Mouse (Mus musculus) urinary bladder, adult 18-20 months (tissue): ENCODE measurements around the gene Foxp1.

Experiments used
- DNase-seq, 2 experiments: peaks; one replicate each; pipeline ENCODE4 v3.0.0; 2022; ENCODE audit warnings: low spot score in 2 of 2, mixed read lengths in 2 of 2

Gene Foxp1

GRCm38 (mm10) chr6:99359036-99359698, 163.4 kb downstream of the Foxp1 start:
- DNase-seq, result no peak

- no peak for DNase-seq
Observed at GRCm38 (mm10) chr6:99357931-99358330, 164.6 kb downstream of the Foxp1 start.

DNA sequence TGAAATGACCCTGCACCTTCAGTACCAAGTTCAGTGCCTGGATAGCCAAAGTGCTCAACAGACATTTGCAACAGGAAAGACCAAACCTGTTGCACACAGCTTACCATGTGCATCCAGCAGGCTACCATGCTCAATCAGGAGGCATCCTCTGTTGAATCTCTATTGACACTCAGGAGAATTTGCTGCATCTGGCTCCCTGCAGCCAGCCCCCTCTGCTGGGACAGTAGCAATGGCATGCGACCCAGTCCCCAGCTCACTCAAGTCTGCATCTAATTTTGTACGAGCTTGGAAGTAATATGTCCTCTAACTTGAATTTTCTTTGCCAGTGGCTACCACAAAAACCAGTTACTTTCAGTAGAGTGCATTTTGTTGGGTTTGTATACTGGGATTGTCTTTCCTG, 168.2 kb downstream of the Foxp1 start:
- DNase-seq, result no peak

DNA sequence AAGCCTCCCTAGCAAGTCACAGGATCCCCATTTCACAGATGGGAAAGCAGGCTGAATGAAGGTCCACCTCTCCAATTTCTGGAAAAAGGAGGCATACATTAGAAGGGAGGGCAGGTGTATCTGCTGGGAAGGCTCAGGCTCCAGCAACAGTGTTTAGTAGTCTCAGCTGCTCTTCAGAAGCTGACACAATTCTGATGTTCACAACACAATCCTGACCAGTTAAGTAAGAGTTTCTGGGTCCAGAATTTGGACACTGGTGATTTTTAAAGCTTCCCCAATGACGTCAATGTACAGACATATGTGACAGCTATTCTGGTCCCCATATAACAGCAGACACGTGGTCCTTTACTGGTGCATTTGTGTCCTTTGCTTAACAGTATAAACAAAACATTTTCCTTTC, 169.1 kb downstream of the Foxp1 start:
- no peak for DNase-seq

GRCm38 (mm10) chr6:99350566-99350965, 172.0 kb downstream of the Foxp1 start:
- no peak for DNase-seq

GRCm38 (mm10) chr6:99350156-99350555, 172.4 kb downstream of the Foxp1 start:
- DNase-seq, result no peak

- DNase-seq, result no peak
Observed at GRCm38 (mm10) chr6:99347836-99348235, 174.7 kb downstream of the Foxp1 start.

- no peak for DNase-seq
Observed at GRCm38 (mm10) chr6:99344966-99345365, 177.6 kb downstream of the Foxp1 start.

GRCm38 (mm10) chr6:99344357-99344756, 178.2 kb downstream of the Foxp1 start:
- no peak for DNase-seq

DNA sequence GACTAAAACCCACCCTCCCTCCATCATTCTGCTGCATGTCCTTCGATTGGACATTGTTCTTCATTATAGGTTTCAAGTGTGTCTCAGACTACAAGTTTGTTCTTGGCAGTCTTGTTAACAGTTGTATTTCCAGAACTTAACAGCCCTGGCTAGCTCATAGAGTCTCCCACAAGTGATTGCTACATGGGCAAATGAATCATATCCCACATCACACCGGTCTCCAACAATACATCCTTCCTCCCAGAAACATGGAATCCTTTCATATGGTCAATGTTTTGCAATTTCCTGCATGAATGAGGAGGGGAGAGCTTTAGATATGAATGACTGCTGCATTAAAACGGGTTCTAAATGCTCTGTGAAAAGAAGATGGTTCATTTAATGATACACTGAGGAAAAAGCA, 178.7 kb downstream of the Foxp1 start:
- no peak for DNase-seq

DNA sequence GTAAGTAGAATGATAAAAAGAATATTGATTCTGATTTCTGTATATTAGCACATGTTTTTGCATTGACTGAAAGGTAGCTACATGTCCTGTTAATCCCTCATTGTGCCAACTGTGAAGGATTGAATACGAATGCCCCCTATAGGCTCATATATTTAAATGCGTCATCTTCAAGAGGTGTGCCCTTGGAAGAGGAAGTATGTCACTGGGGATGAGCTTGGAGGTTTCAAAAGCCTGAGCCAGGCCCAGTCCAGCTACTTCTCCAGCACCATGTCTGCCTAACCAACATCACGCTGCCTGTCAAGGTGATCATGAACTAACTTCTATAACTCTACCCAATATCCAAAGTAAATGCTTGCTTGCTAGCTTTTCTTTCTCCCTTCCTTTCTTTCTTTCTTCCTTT, 180.1 kb downstream of the Foxp1 start:
- DNase-seq, result no peak

DNA sequence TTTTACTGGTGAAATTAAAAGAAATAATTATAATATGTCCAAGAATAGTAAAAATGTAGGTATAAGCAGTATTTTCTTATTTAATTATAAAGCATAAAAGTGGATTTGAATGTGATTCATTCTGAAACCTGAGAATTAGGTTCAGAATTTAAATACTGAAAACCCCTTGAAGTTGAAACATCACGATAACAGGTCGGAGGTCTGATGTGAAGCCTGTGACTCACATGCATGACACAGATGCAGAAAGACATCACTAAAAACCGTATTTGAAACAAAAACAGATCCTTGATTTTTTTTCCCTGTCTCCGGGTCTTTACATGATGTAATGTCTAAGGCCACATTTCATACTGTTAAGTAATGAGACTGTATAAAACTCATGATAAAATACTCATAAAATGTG, 181.6 kb downstream of the Foxp1 start:
- DNase-seq, result no peak

DNA sequence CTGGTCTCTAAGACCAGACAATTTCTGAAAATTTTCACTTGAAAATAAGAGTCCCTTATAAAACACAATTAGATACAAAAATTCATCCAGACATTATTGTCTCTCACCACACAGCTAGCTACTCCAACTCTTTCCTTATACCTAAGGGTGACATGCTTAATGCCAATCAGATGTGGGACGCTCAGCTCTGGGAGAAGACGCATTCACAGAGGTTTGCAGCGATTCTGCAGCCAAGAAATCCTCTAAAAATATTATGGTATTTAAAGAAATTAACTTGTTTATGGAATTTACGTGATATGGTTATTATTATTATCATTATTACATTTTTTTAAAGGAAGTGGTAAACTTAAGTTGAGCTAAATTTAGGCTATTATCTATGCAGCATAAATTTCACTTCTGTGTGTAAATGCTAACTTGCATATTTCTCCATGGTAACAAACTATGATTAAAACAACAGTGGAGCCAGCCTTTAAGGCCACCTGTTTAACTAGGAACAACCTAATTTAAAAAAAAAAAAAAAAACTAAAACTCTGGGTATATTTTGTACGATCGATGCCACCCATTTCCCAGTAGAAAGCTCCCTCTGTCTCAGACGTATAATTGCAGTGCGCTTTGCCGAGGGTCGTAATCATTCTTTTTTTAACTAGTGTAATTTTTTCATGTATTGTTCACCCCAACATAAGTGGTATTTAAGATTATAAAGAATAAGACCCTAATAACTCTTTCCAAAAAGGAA, 182.4 kb downstream of the Foxp1 start:
- no peak for DNase-seq

DNA sequence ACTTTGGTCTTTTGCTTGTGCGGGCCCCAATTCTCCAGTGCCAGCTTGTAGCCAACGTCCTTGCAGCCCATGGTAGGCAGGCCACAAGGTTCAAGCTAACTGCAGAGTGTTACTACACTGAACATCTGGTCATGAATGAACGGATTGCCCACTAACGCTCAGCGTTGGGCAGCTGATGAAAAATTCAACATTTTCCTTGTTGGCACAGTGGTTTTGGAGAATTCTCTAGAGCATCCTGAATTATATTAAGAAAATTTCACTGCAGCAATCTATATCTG, 183.2 kb downstream of the Foxp1 start:
- DNase-seq, result no peak

- no peak for DNase-seq
Observed at GRCm38 (mm10) chr6:99338593-99339342, 183.8 kb downstream of the Foxp1 start.

DNA sequence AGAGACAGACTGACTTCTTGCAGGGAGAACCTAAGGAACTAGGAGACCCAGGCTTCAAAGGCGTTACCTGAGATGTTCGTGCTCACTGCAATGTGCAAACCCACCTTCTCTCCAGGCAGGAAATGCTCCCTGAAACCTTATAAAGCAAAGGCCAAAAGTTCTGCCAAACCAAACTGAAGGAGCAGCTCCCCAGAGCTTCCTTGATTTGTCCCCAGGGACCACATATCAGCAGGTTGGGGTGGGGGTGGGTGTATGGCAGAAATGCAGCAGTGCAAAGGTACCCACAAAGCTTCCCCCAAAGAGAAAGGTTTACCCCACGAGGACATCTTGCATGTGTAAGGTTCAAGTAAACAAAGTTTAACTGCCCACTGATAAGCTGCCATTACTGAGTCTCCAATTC, 184.3 kb downstream of the Foxp1 start:
- DNase-seq, result no peak

- no peak for DNase-seq
Observed at GRCm38 (mm10) chr6:99337575-99337974, 184.9 kb downstream of the Foxp1 start.

- no peak for DNase-seq
Observed at GRCm38 (mm10) chr6:99336191-99336590, 186.3 kb downstream of the Foxp1 start.

- no peak for DNase-seq
Observed at GRCm38 (mm10) chr6:99335174-99335830, 187.2 kb downstream of the Foxp1 start.

GRCm38 (mm10) chr6:99334255-99334654, 188.3 kb downstream of the Foxp1 start:
- no peak for DNase-seq

DNA sequence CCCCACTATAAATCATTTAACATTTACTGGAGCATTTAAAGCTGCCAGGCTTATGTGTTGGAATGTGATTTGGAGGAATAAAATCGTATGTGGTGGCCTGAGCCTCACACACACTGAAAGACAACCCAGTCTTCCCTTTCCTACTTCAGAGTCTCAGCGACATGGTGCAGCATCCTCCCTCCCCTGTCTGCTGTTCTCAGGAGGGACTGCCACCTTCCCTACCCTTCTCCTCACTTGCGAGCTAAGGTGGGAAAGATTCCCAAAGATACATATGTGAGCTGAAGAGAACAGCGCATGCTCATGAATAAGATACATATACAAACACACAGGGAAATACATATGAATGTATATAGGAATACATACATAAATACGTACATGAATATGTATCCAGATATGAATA, 189.4 kb downstream of the Foxp1 start:
- no peak for DNase-seq

DNA sequence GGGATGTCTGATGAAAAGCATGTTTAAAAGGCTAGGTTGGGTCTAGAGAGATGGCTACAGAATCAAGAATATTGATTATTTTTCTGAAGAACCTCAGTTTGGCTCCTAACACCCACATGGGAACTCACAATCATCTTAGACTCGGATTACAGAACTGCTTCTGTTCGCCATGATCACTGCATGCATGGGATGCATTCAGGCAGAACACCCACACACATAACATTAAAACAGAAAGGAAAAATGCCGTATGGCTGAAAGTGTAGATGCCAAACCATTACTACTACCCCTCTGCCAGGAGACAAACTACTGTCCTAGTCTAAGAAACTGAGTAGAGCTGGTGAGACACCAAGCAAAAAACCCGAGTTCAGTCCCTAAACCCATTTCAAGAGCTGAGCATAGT, 192.4 kb downstream of the Foxp1 start:
- DNase-seq, result no peak

DNA sequence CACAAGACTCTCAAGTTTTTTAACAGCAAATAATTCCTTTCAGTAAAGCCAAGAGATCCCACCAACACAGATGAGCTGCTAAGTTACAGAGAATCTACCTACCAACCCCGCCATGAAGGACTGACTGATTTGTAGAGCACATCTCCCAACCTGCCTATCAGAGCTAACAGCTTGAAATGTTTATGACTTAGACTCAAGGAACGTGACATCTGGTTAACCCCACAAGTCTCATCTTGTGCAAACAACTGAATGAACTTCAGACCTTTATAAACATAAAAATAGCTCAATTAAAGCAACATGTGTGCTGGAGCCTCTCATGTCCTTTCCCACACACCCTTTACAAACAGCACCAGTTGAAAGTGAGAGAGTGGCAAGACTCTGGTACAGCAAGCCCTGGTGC, 193.9 kb downstream of the Foxp1 start:
- DNase-seq, result no peak
